10 mouse cellular contexts compared by ENCODE assay signal in the genomic region with DNA sequence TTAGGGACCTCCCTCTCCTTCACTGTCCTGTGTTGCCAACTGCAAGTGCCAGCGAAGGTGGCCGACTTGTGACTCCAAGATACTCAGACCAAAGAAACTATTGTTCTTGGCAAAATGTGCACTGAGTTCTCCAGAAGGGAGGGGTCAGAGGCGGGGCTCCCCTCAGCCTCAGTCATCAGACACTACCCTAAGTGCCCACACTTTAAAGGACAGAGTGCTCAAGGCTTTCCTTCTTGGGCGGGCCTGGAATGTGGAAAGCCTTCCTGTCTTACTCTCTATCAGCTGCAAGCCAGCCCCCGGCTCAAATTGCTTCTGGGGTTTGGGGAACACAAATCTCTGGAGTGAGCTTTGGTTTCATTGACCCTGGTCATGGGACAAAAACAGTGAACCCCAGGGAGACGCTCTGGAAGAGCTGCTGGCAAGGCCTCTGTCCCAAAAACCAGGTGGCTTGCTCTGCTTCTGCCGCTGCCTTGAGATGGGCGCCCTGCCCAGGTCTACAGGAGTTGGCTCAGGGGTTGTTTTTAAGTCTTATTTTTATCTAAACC. TPM values are rescaled to one million over a fixed set of nuclear protein-coding genes. Genes with fewer than 3 reads are reported as not detected.
DNase-seq lines count a peak whose midpoint lies in the region; ATAC-seq and TF ChIP-seq lines count a peak whose summit lies in the region.
"Had no signal": no experiment of that assay in that cellular context is flagged by ENCODE, and none has a peak within 500 bp of the region (broad histone marks: within the 10 kb centered on the region; RNA-seq: fewer than 3 reads in every experiment).

No protein-coding gene starts in this region.

- intact Hi-C loops in gastrocnemius, postnatal 36 days (cut with DNase I): no loop called here

- peaks cover 96% of the 10 kb centered on the region for H3K36me3 ChIP-seq in E14TG2a.4 (ENCODE audit: insufficient read depth, low read length)
- peaks cover 59% of the 10 kb centered on the region for H3K36me3 ChIP-seq in midbrain, postnatal 0 days (ENCODE audit: insufficient read depth, low read length)

- TF ChIP-seq POLR2A in lung, adult 2 months (IDR thresholded peaks at IDR 0.05; ENCODE audit: borderline replicate concordance, extremely low read depth, low read depth, low read length): no peak

- 40% methylated on average over 8 of the region's 8 CpGs for WGBS in lung, adult 2 months
- WGBS in midbrain, postnatal 0 days: 84% methylated on average over 8 of the region's 8 CpGs

- no peak for TF ChIP-seq CTCF in E14TG2a.4 (conservative IDR thresholded peaks at IDR 0.05; ENCODE audit: low read length)
- TF ChIP-seq CTCF in lung, adult 2 months (IDR thresholded peaks at IDR 0.05; ENCODE audit: insufficient read depth, low read length): no peak
- no peak for TF ChIP-seq CTCF in midbrain, postnatal 0 days (IDR thresholded peaks at IDR 0.05)

- H3K4me3 ChIP-seq in E14TG2a.4 (replicated peaks; ENCODE audit: low read length): peak overlapping the region; percentile 17; the same call in 1 of the 2 replicates
- no peak overlapping the region for H3K4me3 ChIP-seq in lung, adult 2 months (replicated peaks; ENCODE audit: extremely low read depth, low read depth, low read length)
- no peak overlapping the region for H3K4me3 ChIP-seq in midbrain, postnatal 0 days (ENCODE audit: low read depth, low read length)
- H3K4me3 ChIP-seq: hindbrain, embryonic 13.5 days had no signal

- no peak overlapping the region for H3K27ac ChIP-seq in midbrain, postnatal 0 days (ENCODE audit: low read depth, low read length)

- H3K27me3 ChIP-seq in E14TG2a.4 (ENCODE audit: insufficient read depth, low read length): no peaks in the 10 kb centered on the region
- no peaks in the 10 kb centered on the region for H3K27me3 ChIP-seq in midbrain, postnatal 0 days (ENCODE audit: insufficient read depth, low read length)
- H3K27me3 ChIP-seq: hindbrain, embryonic 13.5 days had no signal

- H3K9me3 ChIP-seq in E14TG2a.4 (ENCODE audit: low read length): no peaks in the 10 kb centered on the region
- H3K9me3 ChIP-seq in midbrain, postnatal 0 days (ENCODE audit: low read length): no peaks in the 10 kb centered on the region
- H3K9me3 ChIP-seq: hindbrain, embryonic 13.5 days had no signal

- H3K4me1 ChIP-seq in E14TG2a.4 (replicated peaks; ENCODE audit: low read depth, low read length): peaks cover 67% of the 10 kb centered on the region
- peaks cover 3% of the 10 kb centered on the region for H3K4me1 ChIP-seq in lung, adult 2 months (ENCODE audit: control insufficient read depth, insufficient read depth, low read length)
- no peaks in the 10 kb centered on the region for H3K4me1 ChIP-seq in midbrain, postnatal 0 days (ENCODE audit: insufficient read depth, low read length)
- H3K4me1 ChIP-seq: hindbrain, embryonic 13.5 days had no signal

- DNase-seq in cerebellum, adult 18-20 months: peak; percentile 36 to 48
- DNase-seq in cerebellum, postnatal 36 days: no peak
- peak; percentile 81 to 82 for DNase-seq in gastrocnemius, postnatal 36 days
- peak; percentile 53 for DNase-seq in lung, adult 2 months
- DNase-seq in midbrain, postnatal 0 days (ENCODE audit: low spot score): no peak
- DNase-seq in layer of hippocampus, adult 11-12 months (ENCODE audit: low spot score): no peak
- no peak for DNase-seq in liver
- DNase-seq: liver, postnatal 0 days had no signal

- no peak for ATAC-seq in midbrain, postnatal 0 days (ENCODE audit: low FRiP score)
- ATAC-seq: liver, postnatal 0 days had no signal

- H3K9ac ChIP-seq in midbrain, postnatal 0 days (replicated peaks; ENCODE audit: low read length, poor library complexity, severe bottlenecking): no peak overlapping the region
- H3K9ac ChIP-seq: hindbrain, embryonic 13.5 days; liver, postnatal 0 days had no signal

- H3K4me2 ChIP-seq in midbrain, postnatal 0 days (ENCODE audit: low read depth, low read length, poor library complexity, severe bottlenecking): no peak overlapping the region
- H3K4me2 ChIP-seq: hindbrain, embryonic 13.5 days had no signal

RNA-seq across cellular contexts. Expression of gene Plcd3, which starts 33.9 kb away (rescaled TPM):
- 1 to 10 TPM; 3.8 to 4.0 TPM for total RNA-seq in gastrocnemius, postnatal 36 days (2021)
- 11.0 and 17.2 TPM in 2 replicates for polyA plus RNA-seq in lung, adult 2 months (2012; rRNA removed)
- total RNA-seq in midbrain, postnatal 0 days (2014; rRNA removed): 9.4 and 9.7 TPM in 2 replicates
- 4.7 and 4.9 TPM in 2 replicates for polyA plus RNA-seq in midbrain, postnatal 0 days (2015; fragmentation: Nextera tagmentation; extraction: Ambion mirVana)

RNA-seq across cellular contexts. Expression of gene Acbd4, which starts 34.0 kb away (rescaled TPM):
- 10 to 100 TPM; 26.8 to 31.1 TPM for total RNA-seq in gastrocnemius, postnatal 36 days (2021)
- 41.1 and 46.5 TPM in 2 replicates for polyA plus RNA-seq in lung, adult 2 months (2012; rRNA removed)
- total RNA-seq in midbrain, postnatal 0 days (2014; rRNA removed): 21.8 and 22.9 TPM in 2 replicates
- polyA plus RNA-seq in midbrain, postnatal 0 days (2015; fragmentation: Nextera tagmentation; extraction: Ambion mirVana): 17.5 and 21.8 TPM in 2 replicates

RNA-seq across cellular contexts. Expression of gene Dcakd, which starts 39.4 kb away (rescaled TPM):
- total RNA-seq in gastrocnemius, postnatal 36 days (2021): 10 to 100 TPM; 16.2 to 19.8 TPM
- polyA plus RNA-seq in lung, adult 2 months (2012; rRNA removed): 54.4 and 58.2 TPM in 2 replicates
- 154 and 191 TPM in 2 replicates for total RNA-seq in midbrain, postnatal 0 days (2014; rRNA removed)
- 165 and 173 TPM in 2 replicates for polyA plus RNA-seq in midbrain, postnatal 0 days (2015; fragmentation: Nextera tagmentation; extraction: Ambion mirVana)

RNA-seq across cellular contexts. Expression of gene Nmt1, which starts 39.5 kb away (rescaled TPM):
- 10 to 100 TPM; 44.6 to 47.2 TPM for total RNA-seq in gastrocnemius, postnatal 36 days (2021)
- polyA plus RNA-seq in lung, adult 2 months (2012; rRNA removed): 24.0 and 32.2 TPM in 2 replicates
- total RNA-seq in midbrain, postnatal 0 days (2014; rRNA removed): 48.6 and 56.3 TPM in 2 replicates
- polyA plus RNA-seq in midbrain, postnatal 0 days (2015; fragmentation: Nextera tagmentation; extraction: Ambion mirVana): 39.1 and 40.5 TPM in 2 replicates

RNA-seq across cellular contexts. Expression of gene Hexim1, which starts 48.5 kb away (rescaled TPM):
- 10 to 100 TPM; 14.7 to 17.0 TPM for total RNA-seq in gastrocnemius, postnatal 36 days (2021)
- 15.2 and 16.0 TPM in 2 replicates for polyA plus RNA-seq in lung, adult 2 months (2012; rRNA removed)
- 15.5 and 19.1 TPM in 2 replicates for total RNA-seq in midbrain, postnatal 0 days (2014; rRNA removed)
- polyA plus RNA-seq in midbrain, postnatal 0 days (2015; fragmentation: Nextera tagmentation; extraction: Ambion mirVana): 3.2 and 4.5 TPM in 2 replicates

Comparison
In these comparisons a context has a peak if more than half of its experiments do, and no peak if none do; other contexts are left out.
1. DNase-seq: peak in cerebellum, adult 18-20 months (2 of 2), gastrocnemius, postnatal 36 days (2 of 2) and lung, adult 2 months (single experiment); none in cerebellum, postnatal 36 days (0 of 2), midbrain, postnatal 0 days (single experiment), layer of hippocampus, adult 11-12 months (single experiment) and liver (single experiment).